Mouse (Mus musculus): ENCODE results near the gene Slc7a14.

Slc7a14 gene

GRCm38 (mm10) chr3:31208458-31208994 lies 101.7 kb downstream of the Slc7a14 start:
- no peak for DNase-seq (ENCODE audit: low spot score)

GRCm38 (mm10) chr3:31208046-31208445 lies 102.1 kb downstream of the Slc7a14 start:
- DNase-seq (ENCODE audit: low spot score): no peak

GRCm38 (mm10) chr3:31205167-31205566 lies 105.0 kb downstream of the Slc7a14 start:
- DNase-seq (ENCODE audit: low spot score): no peak

GRCm38 (mm10) chr3:31203947-31204346 lies 106.2 kb downstream of the Slc7a14 start:
- DNase-seq (ENCODE audit: low spot score): no peak

GRCm38 (mm10) chr3:31199162-31199877 lies 110.9 kb downstream of the Slc7a14 start:
- DNase-seq (ENCODE audit: low spot score): no peak

GRCm38 (mm10) chr3:31191402-31191801 lies 118.8 kb downstream of the Slc7a14 start:
- no peak for DNase-seq (ENCODE audit: low spot score)

- no peak for DNase-seq (ENCODE audit: low spot score)
These were observed 119.8 kb downstream of the Slc7a14 start for GRCm38 (mm10) chr3:31190342-31190741.

GRCm38 (mm10) chr3:31166365-31166871 lies 143.8 kb downstream of the Slc7a14 start:
- no peak for DNase-seq (ENCODE audit: low spot score)

GRCm38 (mm10) chr3:31165803-31166202 lies 144.4 kb downstream of the Slc7a14 start:
- DNase-seq (ENCODE audit: low spot score): no peak

GRCm38 (mm10) chr3:31162860-31163259 lies 147.3 kb downstream of the Slc7a14 start:
- DNase-seq (ENCODE audit: low spot score): no peak

- no peak for DNase-seq (ENCODE audit: low spot score)
These were observed 148.8 kb downstream of the Slc7a14 start for GRCm38 (mm10) chr3:31161336-31161735.

- DNase-seq (ENCODE audit: low spot score): no peak
These were observed 150.1 kb downstream of the Slc7a14 start for GRCm38 (mm10) chr3:31160046-31160445.

GRCm38 (mm10) chr3:31157776-31158175 lies 152.4 kb downstream of the Slc7a14 start:
- no peak for DNase-seq (ENCODE audit: low spot score)

GRCm38 (mm10) chr3:31156126-31156525 lies 154.1 kb downstream of the Slc7a14 start:
- DNase-seq (ENCODE audit: low spot score): no peak

Data from urinary bladder, postnatal 10 days (tissue).